Mouse (Mus musculus): ENCODE results near the gene Lyg2.

The Lyg2 gene

GRCm38 (mm10) chr1:37884451-37884850 lies 31.8 kb downstream of the Lyg2 start:
- no peak for DNase-seq (ENCODE audit: extremely low spot score, low read depth, low spot score)

GRCm38 (mm10) chr1:37883411-37883810 lies 32.9 kb downstream of the Lyg2 start:
- no peak for DNase-seq (ENCODE audit: extremely low spot score, low read depth, low spot score)

DNA sequence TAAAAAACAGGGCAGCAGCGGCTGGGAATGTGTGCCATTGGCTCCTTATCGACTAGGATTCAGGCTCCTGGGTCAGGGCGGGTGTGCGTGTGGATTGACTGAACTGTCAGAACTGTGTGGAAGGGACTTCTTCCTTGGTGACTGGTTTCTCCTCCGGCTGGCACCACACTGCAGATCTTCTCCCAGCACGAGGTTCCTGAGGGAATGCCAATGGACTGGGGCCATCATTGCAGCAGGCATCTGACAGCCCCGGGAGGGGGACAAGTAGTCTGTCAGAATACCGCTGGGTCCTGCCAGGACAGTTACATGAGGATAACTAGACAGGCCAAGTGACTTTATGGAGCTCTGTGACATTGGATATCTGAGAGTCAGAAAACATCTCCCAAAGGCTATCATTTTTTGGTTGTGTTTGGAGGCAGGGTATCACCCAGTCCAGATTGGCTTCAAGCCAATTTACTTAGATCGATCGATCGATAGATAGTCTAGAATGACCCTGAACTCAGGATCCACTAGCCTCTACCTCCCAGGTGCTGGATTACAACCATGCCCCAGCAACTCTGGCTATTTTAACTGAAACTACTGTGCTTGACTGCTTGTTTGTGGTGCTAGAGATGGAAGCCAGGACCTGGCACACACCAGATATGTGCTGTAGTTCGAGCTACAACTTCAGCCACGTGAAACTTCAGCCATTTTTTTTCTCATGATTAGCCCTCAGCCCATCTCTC lies 38.4 kb downstream of the Lyg2 start:
- DNase-seq (ENCODE audit: extremely low spot score, low read depth, low spot score) = no peak

- DNase-seq (ENCODE audit: extremely low spot score, low read depth, low spot score) = no peak
Measured at GRCm38 (mm10) chr1:37873157-37873556, 43.1 kb downstream of the Lyg2 start.

DNA sequence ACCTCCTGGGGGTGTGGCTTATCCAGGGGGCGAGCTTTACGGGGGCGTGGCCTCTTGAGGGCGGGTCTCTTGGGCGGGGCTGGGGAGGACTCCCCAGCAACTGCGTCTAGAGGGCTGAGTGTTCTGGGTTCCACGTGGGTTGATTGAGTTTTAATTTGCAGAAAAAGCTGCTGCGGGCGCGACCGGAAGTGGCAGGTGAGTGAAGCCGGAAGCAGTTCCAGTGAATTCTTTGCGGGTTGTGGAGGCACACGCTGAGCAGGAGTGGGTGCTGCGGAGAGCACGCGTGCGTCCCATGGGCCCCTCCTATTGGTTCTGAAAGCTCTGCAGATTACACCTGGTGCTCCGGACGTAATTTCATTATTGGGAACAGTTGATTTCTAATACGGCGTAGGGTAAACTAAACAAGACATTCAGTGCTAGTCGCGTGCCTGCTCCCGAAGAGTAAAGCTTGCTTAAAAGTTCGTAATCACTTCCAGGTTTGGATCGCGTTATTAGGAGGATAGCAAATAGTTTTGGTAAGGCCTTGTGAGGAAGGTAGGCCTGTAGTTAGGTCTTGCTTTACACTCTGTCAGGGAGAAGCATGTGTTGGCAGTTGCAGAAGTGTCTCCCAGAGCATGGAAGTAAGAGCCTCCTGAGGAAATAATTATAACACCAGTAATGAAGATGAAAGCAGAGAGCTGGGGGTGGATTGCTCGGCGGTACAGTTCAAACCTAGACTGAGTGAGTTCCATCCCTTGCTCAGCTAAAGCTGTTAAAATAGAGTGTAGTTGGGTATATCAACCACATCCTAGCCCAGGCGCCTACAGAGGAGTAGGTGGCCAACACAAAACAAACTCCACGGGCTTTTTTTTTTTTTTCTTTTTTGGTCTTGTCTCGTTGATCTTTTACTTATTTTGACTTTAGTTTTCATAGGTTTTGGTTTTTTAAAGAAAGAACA lies 43.9 kb downstream of the Lyg2 start:
- no peak for DNase-seq (ENCODE audit: extremely low spot score, low read depth, low spot score)

GRCm38 (mm10) chr1:37871704-37872103 lies 44.6 kb downstream of the Lyg2 start, which contains the start of gene Lipt1:
Gene Lipt1 (plus strand): TSS chr1:37871738.
- no peak for DNase-seq (ENCODE audit: extremely low spot score, low read depth, low spot score)

- DNase-seq (ENCODE audit: extremely low spot score, low read depth, low spot score) = no peak
Measured at GRCm38 (mm10) chr1:37869362-37869761, 46.9 kb downstream of the Lyg2 start.

GRCm38 (mm10) chr1:37868640-37869039 lies 47.7 kb downstream of the Lyg2 start:
- no peak for DNase-seq (ENCODE audit: extremely low spot score, low read depth, low spot score)

- no peak for DNase-seq (ENCODE audit: extremely low spot score, low read depth, low spot score)
Measured at GRCm38 (mm10) chr1:37867684-37868322, 48.5 kb downstream of the Lyg2 start.

DNA sequence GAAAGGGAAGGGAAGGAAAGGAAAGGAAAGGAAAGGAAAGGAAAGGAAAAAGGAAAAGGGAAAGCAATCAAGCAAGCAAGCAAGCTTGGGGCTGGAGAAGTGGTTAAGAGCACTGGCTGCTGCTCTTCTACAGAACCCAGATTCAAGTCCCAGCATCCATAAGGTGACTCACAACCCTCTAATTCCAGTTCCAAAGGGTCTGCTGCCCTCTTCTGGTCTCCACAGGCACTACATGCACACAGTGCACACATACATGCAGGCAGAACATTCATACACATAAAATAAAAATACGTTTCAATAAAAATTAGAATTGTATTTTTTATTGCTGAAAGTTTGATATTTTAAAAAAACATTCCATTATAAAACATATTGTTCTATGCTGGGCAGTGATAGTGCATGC lies 49.2 kb downstream of the Lyg2 start:
- DNase-seq (ENCODE audit: extremely low spot score, low read depth, low spot score) = no peak

DNA sequence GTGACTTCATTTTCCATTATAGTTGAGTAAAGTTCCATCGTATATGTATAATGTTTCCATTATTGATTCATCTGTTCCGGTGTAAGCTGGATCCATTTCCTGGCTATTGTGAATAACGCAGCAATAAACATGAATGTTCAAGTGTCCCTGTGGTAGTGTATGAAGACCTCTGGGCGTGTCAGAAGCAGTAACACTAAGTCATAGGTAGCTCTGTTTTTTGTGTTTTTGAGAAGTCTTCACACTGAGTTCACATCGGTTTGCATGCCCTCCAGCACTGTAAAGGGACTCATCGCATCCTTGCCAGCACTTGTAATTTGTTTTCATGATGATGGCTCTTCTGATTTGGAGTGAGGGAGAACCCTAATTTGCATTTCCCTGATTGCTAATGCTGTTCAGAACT lies 50.0 kb downstream of the Lyg2 start, which contains the start of gene Tsga10:
Gene Tsga10, minus strand, starts transcription at position 144 of the 400 bp plus-strand sequence.
- no peak for DNase-seq (ENCODE audit: extremely low spot score, low read depth, low spot score)

DNA sequence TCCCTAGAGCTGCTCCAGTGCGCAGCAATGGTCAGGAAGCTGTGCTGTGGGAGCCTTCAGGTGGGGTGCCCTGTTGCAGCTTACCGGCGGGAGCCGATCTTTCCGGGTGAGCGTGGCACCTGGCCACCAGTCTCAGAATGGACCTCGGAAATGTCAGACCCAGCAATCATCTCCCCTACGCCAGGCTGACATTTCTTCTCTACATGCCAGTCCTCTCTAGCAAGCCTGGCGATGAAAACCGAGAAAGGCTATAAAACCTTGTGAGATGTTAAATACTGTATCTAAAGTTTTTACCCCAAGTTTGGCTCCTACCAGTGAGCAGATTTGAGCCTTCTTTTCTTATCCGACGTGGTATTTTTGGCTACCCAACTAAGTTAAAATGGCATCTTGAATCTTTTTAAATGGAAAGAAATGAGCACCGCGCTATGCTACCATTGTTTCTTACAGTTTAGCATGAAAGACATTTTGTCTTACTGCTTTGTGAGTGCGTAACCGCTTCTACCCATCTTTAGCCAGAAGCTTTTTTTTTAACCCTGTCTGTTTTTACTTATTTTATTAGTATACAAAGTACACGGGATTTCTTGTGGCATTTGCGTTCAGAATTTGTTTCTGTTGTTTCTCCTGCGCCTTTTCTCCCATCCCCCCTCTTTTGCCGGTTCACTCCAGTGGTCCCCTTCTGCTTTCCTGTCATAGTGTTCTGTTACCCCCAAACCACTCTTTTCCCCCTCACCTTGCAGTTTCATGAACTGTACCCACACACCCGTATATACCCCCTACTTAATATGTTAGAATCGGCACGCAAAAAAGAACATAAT lies 50.7 kb downstream of the Lyg2 start:
- peak; percentile 1 for DNase-seq (ENCODE audit: extremely low spot score, low read depth, low spot score)

- DNase-seq (ENCODE audit: extremely low spot score, low read depth, low spot score) = peak; percentile 80
Measured at GRCm38 (mm10) chr1:37864511-37865400, 51.5 kb downstream of the Lyg2 start.
